Mouse (Mus musculus): ENCODE results near the gene Itga9.

GRCm38 (mm10) chr9:118681506-118681905 lies 75.0 kb downstream of the Itga9 start:
- no peak for TF ChIP-seq CTCF (IDR thresholded peaks at IDR 0.05; ENCODE audit: low read depth)
- TF ChIP-seq EP300 (IDR thresholded peaks at IDR 0.05; ENCODE audit: low read depth), result no peak

All from heart, postnatal 0 days (tissue).